Mouse (Mus musculus) ES-Bruce4 (cell line): ENCODE results near the gene Nrcam.

Experiments
- CTCF ChIP-seq: IDR thresholded peaks from one replicate; pipeline ENCODE4 v1.8.1; 2011; ENCODE audit warnings: low read depth, low read length
- POLR2A ChIP-seq: IDR thresholded peaks from one replicate; pipeline ENCODE4 v1.8.1; 2011; ENCODE audit warnings: low read length; ENCODE audit not compliant: insufficient read depth

GRCm38 (mm10) chr12:44440230-44440629 lies 111.5 kb downstream of the Nrcam start:
- TF ChIP-seq CTCF (no peak), POLR2A (no peak)
